Mouse (Mus musculus) layer of hippocampus, postnatal 10 days (tissue): Measurements from ENCODE around the gene Mrgpra2b. TPM values are rescaled to one million over a fixed set of nuclear protein-coding genes. Genes with fewer than 3 reads are reported as not detected.
"Not testable (repeated sequence)": the region's sequence is repeated elsewhere in the genome, so short reads cannot be mapped to it uniquely, and the experiment has no call there.

Experiments used
- DNase-seq, 2 experiments: peaks; one replicate each; pipeline ENCODE4 v3.0.0; 2021; ENCODE audit warnings: low spot score in 2 of 2
- long read RNA-seq: library from polyadenylated mRNA; stranded (forward); transcript quantifications from one replicate; pipeline ENCODE4 v2.0.0, GENCODE M21; 2023
- total RNA-seq, 2 experiments: library from RNA; stranded (reverse); gene quantifications; 2 replicates each; pipeline ENCODE4 v1.2.3; 2021

The Mrgpra2b gene
- total RNA-seq = not detected
- long read RNA-seq = 0 reads

DNA sequence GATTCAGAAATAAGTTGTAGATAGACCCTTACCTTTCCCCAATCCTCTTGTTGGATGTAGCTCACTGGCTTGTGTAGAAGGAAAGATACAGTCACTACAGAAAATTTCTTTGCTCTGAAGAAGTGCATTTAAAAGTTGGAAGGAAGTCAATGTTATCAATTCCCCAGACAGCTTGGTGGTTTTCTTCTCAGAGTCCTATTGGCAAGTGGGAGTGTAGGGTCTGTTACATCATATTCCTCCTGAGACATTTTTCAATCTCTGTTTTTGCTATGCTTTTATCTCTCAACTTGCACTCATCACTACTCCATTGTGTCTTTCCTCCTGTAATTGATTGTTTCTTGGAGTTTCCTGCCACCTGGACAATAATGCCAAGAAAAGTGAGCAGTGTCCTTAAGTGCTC is at the start of gene Mrgpra2b:
Gene Mrgpra2b (minus strand): TSS at position 101 of the 400 bp plus-strand sequence.
- DNase-seq = no peak

DNA sequence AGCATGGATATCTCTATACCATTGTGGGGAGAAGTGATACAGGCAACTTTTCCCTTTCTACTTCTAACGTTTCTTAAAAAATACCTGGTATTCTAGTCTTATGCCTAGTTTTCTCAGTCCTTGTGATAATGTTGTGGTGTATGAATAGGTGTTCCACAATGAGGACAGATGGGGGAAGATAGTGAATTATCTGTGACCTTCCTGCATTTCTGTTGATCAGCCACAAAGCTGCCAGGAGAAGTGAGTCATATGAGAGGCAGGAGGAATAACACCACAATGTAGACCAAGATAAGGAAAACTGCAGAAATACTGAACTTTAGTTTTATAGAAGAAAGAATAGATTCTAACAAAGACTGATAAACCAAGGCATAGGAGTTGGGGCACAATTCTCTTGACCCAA is 12.3 kb downstream of the Mrgpra2b start:
- DNase-seq = no peak

DNA sequence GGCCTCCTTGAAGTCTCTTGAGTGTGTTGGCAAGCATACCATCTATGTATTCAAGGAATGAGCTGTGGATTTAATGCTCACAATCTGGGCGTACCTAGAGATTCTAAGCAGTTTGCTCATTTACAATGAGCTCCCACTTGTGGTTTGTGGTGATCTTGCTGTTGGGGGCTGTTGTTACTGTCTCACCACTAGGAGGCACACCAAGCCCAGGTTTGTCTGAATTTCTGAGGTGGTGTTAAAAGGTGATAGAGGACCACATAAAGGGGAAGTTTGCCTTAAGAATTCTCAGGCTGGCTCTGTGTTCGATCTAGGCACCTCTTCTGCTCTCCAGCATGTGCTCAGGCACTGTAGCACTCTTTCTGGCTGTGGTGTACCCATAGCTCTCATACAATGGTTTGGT is 13.6 kb downstream of the Mrgpra2b start:
- DNase-seq = no peak

DNA sequence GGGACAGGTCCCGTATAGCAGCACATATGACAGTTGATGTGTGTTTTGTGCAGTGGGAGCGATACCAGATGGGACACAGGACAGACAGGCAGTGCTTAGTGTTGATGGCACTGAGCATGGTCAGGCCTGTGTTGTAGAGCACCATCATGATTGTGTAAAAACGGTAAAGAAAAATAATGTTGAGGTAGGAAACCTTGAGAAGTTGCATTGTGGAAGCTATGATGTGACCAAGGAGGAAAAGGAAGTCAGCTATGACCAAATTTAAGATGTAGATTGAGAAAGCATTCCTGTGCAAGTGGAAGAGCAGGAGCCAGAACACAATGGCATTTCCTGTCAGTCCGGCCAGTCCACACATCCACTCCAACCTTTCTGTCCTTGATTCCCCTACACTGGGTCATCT is 25.7 kb downstream of the Mrgpra2b start:
- no peak for DNase-seq

DNA sequence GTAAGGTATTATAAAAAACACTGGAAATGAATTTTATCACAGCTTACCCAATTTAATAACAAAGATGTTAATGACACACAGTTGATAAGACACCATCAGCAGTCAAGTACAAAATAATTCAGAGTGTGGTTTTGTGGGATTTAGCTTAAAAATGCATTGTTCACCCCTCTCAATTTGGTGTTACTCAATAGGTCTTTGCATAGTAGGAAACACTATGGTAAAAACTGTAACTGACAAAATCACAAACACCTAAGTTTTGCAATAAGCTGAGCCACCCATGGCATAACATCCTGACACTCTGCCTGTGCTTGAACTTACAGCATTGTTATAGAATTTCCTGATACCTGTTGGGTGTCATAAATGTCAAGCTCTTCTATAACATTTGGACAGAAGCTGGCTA is 37.4 kb downstream of the Mrgpra2b start:
- DNase-seq = not testable (repeated sequence)

DNA sequence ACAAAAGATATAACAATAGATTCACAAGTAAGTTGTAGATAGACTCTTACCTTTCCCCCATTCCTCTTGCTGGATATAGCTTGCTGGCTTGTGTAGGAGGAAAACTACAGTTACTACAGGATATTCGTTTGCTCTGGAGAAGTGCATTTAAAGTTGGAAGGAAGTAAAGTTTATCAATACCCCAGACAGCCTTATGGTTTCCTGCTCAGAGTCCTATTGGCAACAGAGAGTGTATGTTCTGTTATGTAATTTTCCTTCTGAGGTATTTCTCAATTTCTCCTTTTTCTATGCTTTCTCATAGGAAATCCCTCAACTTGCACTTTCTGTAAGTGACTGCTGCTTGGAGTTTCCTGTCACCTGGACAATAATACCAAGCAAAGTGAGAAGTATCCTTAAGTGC is 39.2 kb downstream of the Mrgpra2b start:
- DNase-seq = not testable (repeated sequence)

DNA sequence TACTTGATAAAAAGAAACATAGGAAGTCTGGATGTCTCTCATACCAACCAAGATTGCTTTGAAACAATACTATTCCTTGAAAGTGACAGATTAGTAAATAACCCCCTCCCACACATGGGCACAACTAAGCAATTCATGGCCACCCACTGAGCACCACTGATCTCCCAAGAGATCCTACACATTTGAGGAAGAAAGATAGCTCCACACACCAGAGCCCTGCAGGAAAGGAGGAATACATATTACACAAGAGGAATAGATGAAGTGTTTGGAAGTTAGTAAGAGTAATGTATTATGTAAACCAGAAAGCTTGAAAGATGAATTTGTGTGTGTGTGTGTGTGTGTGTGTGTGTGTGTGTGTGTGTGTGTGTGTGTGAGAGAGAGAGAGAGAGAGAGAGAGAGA is 45.5 kb downstream of the Mrgpra2b start:
- DNase-seq = not testable (repeated sequence)

DNA sequence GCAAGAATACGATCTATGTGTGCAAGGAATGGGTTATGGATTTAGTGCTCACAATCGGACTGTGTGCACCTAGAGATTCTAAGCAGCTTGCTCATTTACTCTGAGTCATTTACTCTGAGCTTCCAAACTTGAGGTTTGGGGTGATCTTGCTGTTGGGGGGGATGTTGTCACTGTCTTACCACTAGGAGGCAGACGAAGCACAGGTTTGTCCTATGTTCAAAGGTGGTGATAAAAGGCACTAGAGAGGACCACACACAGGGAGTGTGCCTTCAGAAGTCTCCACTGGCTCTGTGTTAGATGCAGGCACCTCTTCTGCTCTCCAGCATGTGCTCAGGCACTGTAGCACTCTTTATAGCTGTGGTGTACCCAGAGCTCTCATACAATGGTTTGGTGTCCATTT is 54.8 kb downstream of the Mrgpra2b start:
- not testable (repeated sequence) for DNase-seq

DNA sequence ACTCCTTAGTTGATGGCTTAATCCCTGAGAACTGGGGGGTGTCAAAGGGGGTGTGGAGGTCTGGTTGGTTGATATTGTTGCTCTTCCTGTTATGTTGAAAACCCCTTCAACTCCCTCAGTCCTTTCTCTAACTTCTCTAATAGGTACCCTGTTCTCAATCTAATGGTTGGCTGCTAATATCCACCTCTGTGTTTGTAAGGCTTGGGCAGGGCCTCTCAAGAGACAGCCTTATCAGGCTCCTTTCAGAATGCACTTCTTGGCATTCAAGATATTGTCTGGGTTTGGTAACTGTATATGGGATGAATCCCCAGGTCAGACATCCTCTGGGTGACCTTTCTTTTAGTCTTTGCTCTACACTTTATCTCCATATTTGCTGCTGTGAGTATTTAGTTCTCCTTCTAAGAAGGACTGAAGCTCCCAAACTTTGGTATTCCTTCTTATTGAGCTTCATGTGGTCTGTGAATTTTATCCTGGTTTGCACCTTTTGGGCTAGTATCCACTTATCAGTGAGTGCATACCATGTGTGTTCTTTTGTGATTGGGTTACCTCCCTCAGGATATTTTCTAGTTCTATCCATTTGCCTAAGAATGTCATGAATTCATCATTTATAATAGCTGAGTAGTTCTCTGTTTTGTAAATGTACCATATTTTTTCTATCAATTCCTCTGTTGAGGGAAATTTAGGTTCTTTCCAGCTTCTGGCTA is 63.2 kb downstream of the Mrgpra2b start:
- not testable (repeated sequence) for DNase-seq

DNA sequence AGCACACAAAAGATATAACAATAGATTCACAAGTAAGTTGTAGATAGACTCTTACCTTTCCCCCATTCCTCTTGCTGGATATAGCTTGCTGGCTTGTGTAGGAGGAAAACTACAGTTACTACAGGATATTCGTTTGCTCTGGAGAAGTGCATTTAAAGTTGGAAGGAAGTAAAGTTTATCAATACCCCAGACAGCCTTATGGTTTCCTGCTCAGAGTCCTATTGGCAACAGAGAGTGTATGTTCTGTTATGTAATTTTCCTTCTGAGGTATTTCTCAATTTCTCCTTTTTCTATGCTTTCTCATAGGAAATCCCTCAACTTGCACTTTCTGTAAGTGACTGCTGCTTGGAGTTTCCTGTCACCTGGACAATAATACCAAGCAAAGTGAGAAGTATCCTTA is 76.6 kb downstream of the Mrgpra2b start, which contains the start of gene Mrgpra2a:
Gene Mrgpra2a (minus strand): TSS at position 125 of the 400 bp plus-strand sequence.
- DNase-seq = not testable (repeated sequence)

DNA sequence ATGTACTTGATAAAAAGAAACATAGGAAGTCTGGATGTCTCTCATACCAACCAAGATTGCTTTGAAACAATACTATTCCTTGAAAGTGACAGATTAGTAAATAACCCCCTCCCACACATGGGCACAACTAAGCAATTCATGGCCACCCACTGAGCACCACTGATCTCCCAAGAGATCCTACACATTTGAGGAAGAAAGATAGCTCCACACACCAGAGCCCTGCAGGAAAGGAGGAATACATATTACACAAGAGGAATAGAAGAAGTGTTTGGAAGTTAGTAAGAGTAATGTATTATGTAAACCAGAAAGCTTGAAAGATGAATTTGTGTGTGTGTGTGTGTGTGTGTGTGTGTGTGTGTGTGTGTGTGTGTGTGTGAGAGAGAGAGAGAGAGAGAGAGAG is 82.9 kb downstream of the Mrgpra2b start:
- not testable (repeated sequence) for DNase-seq

DNA sequence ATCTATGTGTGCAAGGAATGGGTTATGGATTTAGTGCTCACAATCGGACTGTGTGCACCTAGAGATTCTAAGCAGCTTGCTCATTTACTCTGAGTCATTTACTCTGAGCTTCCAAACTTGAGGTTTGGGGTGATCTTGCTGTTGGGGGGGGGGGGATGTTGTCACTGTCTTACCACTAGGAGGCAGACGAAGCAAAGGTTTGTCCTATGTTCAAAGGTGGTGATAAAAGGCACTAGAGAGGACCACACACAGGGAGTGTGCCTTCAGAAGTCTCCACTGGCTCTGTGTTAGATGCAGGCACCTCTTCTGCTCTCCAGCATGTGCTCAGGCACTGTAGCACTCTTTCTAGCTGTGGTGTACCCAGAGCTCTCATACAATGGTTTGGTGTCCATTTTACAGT is 92.2 kb downstream of the Mrgpra2b start:
- not testable (repeated sequence) for DNase-seq

DNA sequence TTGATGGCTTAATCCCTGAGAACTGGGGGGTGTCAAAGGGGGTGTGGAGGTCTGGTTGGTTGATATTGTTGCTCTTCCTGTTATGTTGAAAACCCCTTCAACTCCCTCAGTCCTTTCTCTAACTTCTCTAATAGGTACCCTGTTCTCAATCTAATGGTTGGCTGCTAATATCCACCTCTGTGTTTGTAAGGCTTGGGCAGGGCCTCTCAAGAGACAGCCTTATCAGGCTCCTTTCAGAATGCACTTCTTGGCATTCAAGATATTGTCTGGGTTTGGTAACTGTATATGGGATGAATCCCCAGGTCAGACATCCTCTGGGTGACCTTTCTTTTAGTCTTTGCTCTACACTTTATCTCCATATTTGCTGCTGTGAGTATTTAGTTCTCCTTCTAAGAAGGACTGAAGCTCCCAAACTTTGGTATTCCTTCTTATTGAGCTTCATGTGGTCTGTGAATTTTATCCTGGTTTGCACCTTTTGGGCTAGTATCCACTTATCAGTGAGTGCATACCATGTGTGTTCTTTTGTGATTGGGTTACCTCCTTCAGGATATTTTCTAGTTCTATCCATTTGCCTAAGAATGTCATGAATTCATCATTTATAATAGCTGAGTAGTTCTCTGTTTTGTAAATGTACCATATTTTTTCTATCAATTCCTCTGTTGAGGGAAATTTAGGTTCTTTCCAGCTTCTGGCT is 100.7 kb downstream of the Mrgpra2b start:
- not testable (repeated sequence) for DNase-seq

Other genes with a start within 250 kb of the Mrgpra2b start
- gene Mrgpra1, start 174.6 kb downstream of the Mrgpra2b start, total RNA-seq = not detected
- gene Mrgpra2a, start 76.7 kb downstream of the Mrgpra2b start, total RNA-seq = not detected
- gene Mrgpra3, start 72.5 kb upstream of the Mrgpra2b start, total RNA-seq = not detected